Comparison of ENCODE assay signal across 12 mouse cellular contexts in genomic region chrX:48441954-48442353, GRCm38 (mm10).
"Had no signal": no experiment of that assay in that cellular context is flagged by ENCODE, and none has a peak within 500 bp of the region (broad histone marks: within the 10 kb centered on the region; RNA-seq: fewer than 3 reads in every experiment).

No protein-coding gene starts in this region.

- DNase-seq: kidney, postnatal 14 days; kidney, postnatal 4 days; liver; lung, adult 18-20 months; lung, postnatal 10 days; lung, postnatal 36 days; right cerebral cortex, adult 18-20 months; right cerebral cortex, postnatal 14 days; right cerebral cortex, postnatal 4 days; spleen, adult 18-20 months; thymus, adult 18-20 months; thymus, postnatal 36 days had no signal
